Mouse (Mus musculus) macrophage (primary cell): ENCODE results near the gene Rpl7a. TPM values are rescaled to one million over a fixed set of nuclear protein-coding genes. Genes with fewer than 3 reads are reported as not detected.
A peak's percentile ranks its signal among the peaks of the same experiment; 100 is the strongest.

Experiments
- H3K27ac ChIP-seq: fragments of 350-480 bp; formaldehyde crosslinking; 2 replicates; pipeline ENCODE4 v1.9.0; 2021
- H3K36me3 ChIP-seq: fragments of 350-480 bp; formaldehyde crosslinking; 2 replicates; pipeline ENCODE4 v1.9.0; 2021; ENCODE audit errors: inconsistent target
- H3K4me3 ChIP-seq: fragments of 350-480 bp; formaldehyde crosslinking; 2 replicates; pipeline ENCODE4 v1.9.0; 2021; ENCODE audit errors: inconsistent target
- H3K79me2 ChIP-seq: fragments of 350-480 bp; formaldehyde crosslinking; 2 replicates; pipeline ENCODE4 v1.9.0; 2021; ENCODE audit errors: inconsistent target
- WGBS: methylation state at CpG from one replicate; pipeline ENCODE4 v1.1.7; 2026; ENCODE audit warnings: inconsistent platforms; ENCODE audit not compliant: missing documents; 5-methylcytosine and 5-hydroxymethylcytosine counted together
- polyA plus RNA-seq: library from polyadenylated mRNA; stranded (reverse); fragments of 250-400 nt; gene quantifications from 3 replicates; pipeline ENCODE4 v1.2.4, GENCODE M21; 2018; ENCODE audit warnings: inconsistent platforms

The Rpl7a gene
- polyA plus RNA-seq, 1 experiment from 2014 or later: 1,034 TPM

- WGBS: 32% methylated on average over 4 of the region's 4 CpGs
- Histone ChIP-seq H3K27ac (no peak overlapping the region), H3K4me3 (no peak overlapping the region), H3K79me2 (peaks cover 93% of the 10 kb centered on the region), H3K36me3 (peaks cover 19% of the 10 kb centered on the region; the same call in 1 of the 2 replicates)
Measured at GRCm38 (mm10) chr2:26907109-26907508, 3.5 kb upstream of the Rpl7a start.

GRCm38 (mm10) chr2:26908710-26909386 lies 1.7 kb upstream of the Rpl7a start:
- Histone ChIP-seq H3K79me2 (peaks cover 95% of the 10 kb centered on the region), H3K27ac (no peak overlapping the region), H3K36me3 (peaks cover 34% of the 10 kb centered on the region; the same call in 1 of the 2 replicates), H3K4me3 (peak overlapping the region; percentile 84)
- 83% methylated on average over 17 of the region's 18 CpGs for WGBS

- H3K4me3 ChIP-seq: peak overlapping the region; percentile 84
- H3K27ac ChIP-seq: peak overlapping the region; percentile 60
- H3K79me2 ChIP-seq: peaks cover 95% of the 10 kb centered on the region
Measured at GRCm38 (mm10) chr2:26909387-26909784, 1.2 kb upstream of the Rpl7a start.

GRCm38 (mm10) chr2:26910994-26911765 lies 616 bp downstream of the Rpl7a start:
- Histone ChIP-seq H3K4me3 (peak overlapping the region; percentile 90), H3K36me3 (peaks cover 25% of the 10 kb centered on the region; the same call in 1 of the 2 replicates), H3K27ac (peak overlapping the region; percentile 60), H3K79me2 (peaks cover 94% of the 10 kb centered on the region)
- WGBS: under 1% methylated on average over 30 of the region's 37 CpGs

More at GRCm38 (mm10) chr2:26909387-26909784, 1.2 kb upstream of the Rpl7a start:
- peaks cover 36% of the 10 kb centered on the region; the same call in 1 of the 2 replicates for H3K36me3 ChIP-seq

GRCm38 (mm10) chr2:26912253-26912770 lies 1.7 kb downstream of the Rpl7a start:
- WGBS: 84% methylated on average over 4 of the region's 5 CpGs
- H3K79me2 ChIP-seq: peaks cover 89% of the 10 kb centered on the region
- H3K4me3 ChIP-seq: peak overlapping the region; percentile 90; the same call in 1 of the 2 replicates
- peaks cover 25% of the 10 kb centered on the region; the same call in 1 of the 2 replicates for H3K36me3 ChIP-seq
- no peak overlapping the region for H3K27ac ChIP-seq

GRCm38 (mm10) chr2:26913416-26914147 lies 3.0 kb downstream of the Rpl7a start:
- Histone ChIP-seq H3K4me3 (no peak overlapping the region), H3K79me2 (peaks cover 89% of the 10 kb centered on the region), H3K27ac (no peak overlapping the region), H3K36me3 (peaks cover 21% of the 10 kb centered on the region; the same call in 1 of the 2 replicates)
- 85% methylated on average over 15 of the region's 17 CpGs for WGBS

GRCm38 (mm10) chr2:26914148-26914941 lies 3.8 kb downstream of the Rpl7a start:
- WGBS: 94% methylated on average over 8 of the region's 8 CpGs
- Histone ChIP-seq H3K27ac (no peak overlapping the region), H3K79me2 (peaks cover 89% of the 10 kb centered on the region), H3K4me3 (no peak overlapping the region), H3K36me3 (peaks cover 29% of the 10 kb centered on the region)

GRCm38 (mm10) chr2:26915927-26916728 lies 5.6 kb downstream of the Rpl7a start, which contains the start of the genes Surf2 and Surf1:
Gene Surf2 (plus strand): TSS chr2:26916367.
Gene Surf1 (minus strand): TSS chr2:26916530.
- peaks cover 46% of the 10 kb centered on the region for H3K36me3 ChIP-seq
- H3K4me3 ChIP-seq: peak within 1 kb of the TSS; percentile 99
- peaks cover 94% of the 10 kb centered on the region for H3K79me2 ChIP-seq
- peak within 1 kb of the TSS; percentile 85 for H3K27ac ChIP-seq
- WGBS: 2% methylated on average over 47 of the region's 47 CpGs

GRCm38 (mm10) chr2:26916738-26917137 lies 6.2 kb downstream of the Rpl7a start:
- H3K79me2 ChIP-seq: peaks cover 88% of the 10 kb centered on the region
- WGBS: 1% methylated on average over 13 of the region's 13 CpGs
- peak overlapping the region; percentile 99 for H3K4me3 ChIP-seq
- peak overlapping the region; percentile 85 for H3K27ac ChIP-seq
- peaks cover 53% of the 10 kb centered on the region for H3K36me3 ChIP-seq

GRCm38 (mm10) chr2:26919684-26920083 lies 9.1 kb downstream of the Rpl7a start:
- Histone ChIP-seq H3K4me3 (no peak overlapping the region), H3K27ac (no peak overlapping the region), H3K79me2 (peaks cover 84% of the 10 kb centered on the region), H3K36me3 (peaks cover 65% of the 10 kb centered on the region)
- WGBS: 96% methylated on average over 3 of the region's 3 CpGs

- Histone ChIP-seq H3K36me3 (peaks cover 72% of the 10 kb centered on the region), H3K4me3 (no peak overlapping the region), H3K27ac (no peak overlapping the region), H3K79me2 (peaks cover 84% of the 10 kb centered on the region)
- WGBS: 91% methylated on average over 6 of the region's 6 CpGs
Measured at GRCm38 (mm10) chr2:26920190-26920855, 9.8 kb downstream of the Rpl7a start.

GRCm38 (mm10) chr2:26921784-26922183 lies 11.2 kb downstream of the Rpl7a start:
- 80% methylated on average over 7 of the region's 9 CpGs for WGBS
- no peak overlapping the region for H3K4me3 ChIP-seq
- H3K36me3 ChIP-seq: peaks cover 86% of the 10 kb centered on the region
- no peak overlapping the region for H3K27ac ChIP-seq
- H3K79me2 ChIP-seq: peaks cover 90% of the 10 kb centered on the region
